Mouse (Mus musculus): ENCODE data around the gene Pde4c. TPM values are rescaled to one million over a fixed set of nuclear protein-coding genes. Genes with fewer than 3 reads are reported as not detected.

Gene Pde4c
- polyA plus RNA-seq, 1 experiment from 2014 or later, result 0.23 TPM

DNA sequence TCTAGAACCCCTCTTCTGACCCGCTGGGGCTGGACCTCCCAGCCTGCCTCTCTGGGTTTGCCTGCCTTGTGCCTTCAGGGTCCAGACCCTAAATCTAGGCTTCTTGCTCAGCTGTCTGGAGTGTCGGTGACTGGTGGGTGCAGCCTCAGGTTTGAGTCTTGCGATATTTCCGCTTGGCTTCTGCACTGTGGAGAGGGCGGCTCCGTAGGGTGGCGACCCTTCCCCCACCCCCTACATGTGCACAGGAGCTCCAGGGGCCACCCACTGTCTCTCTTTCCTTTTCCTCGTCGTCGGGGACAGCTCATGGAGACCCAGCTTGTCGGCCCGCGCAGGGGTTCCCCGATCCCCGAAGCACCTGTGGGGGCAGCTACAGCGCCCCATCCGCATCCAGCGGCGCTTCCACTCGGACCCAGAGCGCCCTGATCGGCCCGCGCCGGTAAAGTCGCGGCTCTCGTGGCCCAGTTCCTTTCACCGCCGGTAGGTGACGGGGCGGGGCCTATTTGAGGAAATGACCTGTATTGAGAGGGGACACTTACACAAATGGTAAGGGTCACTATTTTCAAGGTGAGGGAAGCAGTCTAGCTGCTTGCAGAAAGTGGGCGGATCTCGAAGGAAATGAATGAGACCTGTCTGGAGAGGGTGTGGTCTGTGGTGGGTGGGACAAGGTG, 6.4 kb downstream of the Pde4c start:
- peaks cover 6% of the 10 kb centered on the region for H3K4me1 ChIP-seq (replicated peaks)
- ATAC-seq (ENCODE audit: low FRiP score), result peak; percentile 30; the same call in 1 of the 2 replicates
- H3K36me3 ChIP-seq, result no peaks in the 10 kb centered on the region
- peak overlapping the region; percentile 47 for H3K4me2 ChIP-seq
- H3K9ac ChIP-seq, result peak overlapping the region; percentile 43; the same call in 1 of the 2 replicates
- no peak overlapping the region for H3K27ac ChIP-seq
- H3K27me3 ChIP-seq, result peaks cover 78% of the 10 kb centered on the region
- 7% methylated on average over 34 of the region's 34 CpGs for WGBS
- H3K9me3 ChIP-seq, result no peaks in the 10 kb centered on the region
- peak overlapping the region; percentile 26 for H3K4me3 ChIP-seq

DNA sequence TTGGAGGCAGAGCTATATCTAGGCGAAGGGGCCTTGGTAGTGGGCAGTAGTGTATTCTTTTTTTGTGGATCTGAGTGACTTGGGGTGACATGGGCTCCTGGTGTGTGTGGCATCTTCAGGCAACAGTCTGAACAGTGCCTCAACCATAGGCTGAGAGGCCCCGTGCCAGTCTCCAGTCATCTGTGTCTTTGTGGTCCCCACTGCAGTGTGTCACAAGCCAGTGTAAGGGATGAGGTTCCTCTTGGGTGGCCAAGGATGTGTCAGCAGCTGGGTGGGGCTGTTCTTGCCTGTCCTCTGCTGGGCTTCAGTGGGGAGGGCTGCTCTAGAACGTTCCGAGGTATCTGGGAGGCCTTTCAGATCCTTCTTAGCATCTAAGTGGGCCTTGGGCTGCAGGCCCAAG, 7.4 kb downstream of the Pde4c start:
- peaks cover 77% of the 10 kb centered on the region for H3K27me3 ChIP-seq
- no peak overlapping the region for H3K9ac ChIP-seq

DNA sequence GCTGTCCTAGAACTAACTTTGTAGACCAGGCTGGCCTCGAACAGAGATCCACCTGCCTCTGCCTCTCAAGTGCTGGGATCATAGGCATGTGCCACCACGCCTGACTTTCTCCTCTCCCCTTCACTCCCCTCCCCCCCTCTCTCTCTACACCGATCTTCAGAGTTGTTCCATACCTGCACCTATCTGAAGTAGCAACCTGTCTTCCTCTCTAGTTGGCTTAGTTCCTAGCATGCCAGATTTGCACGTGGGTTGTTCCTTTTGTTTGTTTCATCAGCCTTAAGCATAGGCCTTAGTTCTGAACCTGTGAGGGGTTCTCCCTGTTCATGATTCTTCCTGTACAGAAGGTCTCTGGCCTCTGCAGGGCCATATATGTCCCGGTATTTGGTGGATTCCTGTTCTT, 14.2 kb downstream of the Pde4c start:
- H3K9ac ChIP-seq, result no peak overlapping the region
- no peaks in the 10 kb centered on the region for H3K36me3 ChIP-seq
- no peak overlapping the region for H3K27ac ChIP-seq
- ATAC-seq (ENCODE audit: low FRiP score), result no peak
- 72% methylated on average over 5 of the region's 5 CpGs for WGBS
- no peak overlapping the region for H3K4me2 ChIP-seq
- peaks cover 46% of the 10 kb centered on the region for H3K27me3 ChIP-seq
- H3K9me3 ChIP-seq, result no peaks in the 10 kb centered on the region
- H3K4me3 ChIP-seq, result no peak overlapping the region
- H3K4me1 ChIP-seq (replicated peaks), result peaks cover under 1% of the 10 kb centered on the region; the same call in 1 of the 2 replicates

More for the DNA sequence above, 7.4 kb downstream of the Pde4c start:
- Histone ChIP-seq H3K36me3 (no peaks in the 10 kb centered on the region), H3K27ac (no peak overlapping the region), H3K9me3 (no peaks in the 10 kb centered on the region), H3K4me3 (no peak overlapping the region), H3K4me2 (no peak overlapping the region), H3K4me1 (replicated peaks) (peaks cover 6% of the 10 kb centered on the region)
- 95% methylated on average over 4 of the region's 4 CpGs for WGBS
- no peak for ATAC-seq (ENCODE audit: low FRiP score)

DNA sequence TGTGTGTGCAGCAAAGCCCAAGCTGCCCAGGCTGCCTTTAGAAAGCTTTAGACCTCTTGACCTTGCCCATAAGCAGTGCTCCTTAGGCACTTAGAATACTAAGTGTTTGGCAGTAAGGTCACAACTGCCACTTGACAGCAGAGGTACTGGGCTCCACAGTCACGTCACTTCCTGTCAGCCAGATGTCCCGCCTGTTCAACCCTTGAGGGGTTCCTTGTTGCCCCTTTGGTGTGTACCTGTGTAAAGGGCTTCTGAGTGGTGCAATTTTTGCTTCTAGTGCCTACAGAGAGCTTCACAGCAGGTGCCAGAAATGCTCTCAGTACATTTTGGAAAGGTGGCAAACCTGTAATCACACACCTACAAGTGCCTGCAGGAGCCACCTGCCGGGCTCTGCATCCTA, 14.7 kb downstream of the Pde4c start:
- Histone ChIP-seq H3K4me1 (replicated peaks) (peaks cover 5% of the 10 kb centered on the region), H3K9ac (no peak overlapping the region), H3K36me3 (no peaks in the 10 kb centered on the region), H3K4me3 (no peak overlapping the region), H3K9me3 (no peaks in the 10 kb centered on the region), H3K4me2 (no peak overlapping the region), H3K27ac (no peak overlapping the region), H3K27me3 (peaks cover 46% of the 10 kb centered on the region)
- 61% methylated on average over 3 of the region's 3 CpGs for WGBS
- ATAC-seq (ENCODE audit: low FRiP score), result no peak

DNA sequence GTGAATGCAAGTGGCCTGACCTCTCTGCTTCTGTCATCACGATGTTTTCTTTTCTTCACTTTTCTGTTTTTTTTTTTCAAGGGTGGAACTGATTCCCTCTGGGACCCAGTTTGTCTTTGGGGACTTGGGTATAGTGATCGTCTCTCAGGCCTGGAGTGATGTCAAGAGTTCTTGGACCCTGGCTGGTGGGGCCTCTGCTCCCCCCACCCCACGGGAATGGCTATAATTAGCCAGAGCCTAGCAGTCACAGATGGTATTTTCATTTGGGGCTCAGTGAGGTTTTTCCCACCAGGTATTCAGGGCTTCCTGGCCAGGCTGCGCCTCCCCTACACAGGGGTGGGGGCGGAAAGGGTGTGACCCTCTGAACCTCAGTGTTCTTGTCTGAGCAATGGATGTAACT, 18.1 kb downstream of the Pde4c start:
- Histone ChIP-seq H3K4me3 (no peak overlapping the region), H3K36me3 (no peaks in the 10 kb centered on the region), H3K4me1 (replicated peaks) (peaks cover 17% of the 10 kb centered on the region), H3K4me2 (no peak overlapping the region), H3K27me3 (peaks cover 73% of the 10 kb centered on the region), H3K27ac (no peak overlapping the region), H3K9me3 (no peaks in the 10 kb centered on the region), H3K9ac (no peak overlapping the region)
- ATAC-seq (ENCODE audit: low FRiP score), result no peak
- 64% methylated on average over 5 of the region's 5 CpGs for WGBS

DNA sequence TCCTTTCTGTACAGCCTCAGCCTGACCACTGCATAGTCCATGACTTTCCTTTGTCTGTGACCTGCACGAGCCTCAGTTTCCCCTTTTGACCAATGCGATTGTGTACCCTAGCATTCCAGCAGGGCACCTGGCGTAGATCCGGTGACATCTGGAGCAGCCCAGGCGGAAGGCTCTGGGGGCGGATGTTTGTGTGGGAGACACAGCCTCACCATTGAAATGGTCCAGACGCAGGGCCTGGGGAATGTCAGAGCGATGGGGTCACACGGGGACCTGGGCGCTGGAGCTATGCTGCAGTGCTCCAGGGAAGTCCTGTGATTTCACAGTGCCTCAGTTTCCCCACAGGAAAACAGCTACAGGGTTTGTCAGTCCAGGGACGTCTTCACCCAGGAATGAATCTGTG, 18.7 kb downstream of the Pde4c start:
- Histone ChIP-seq H3K27me3 (peaks cover 78% of the 10 kb centered on the region), H3K27ac (no peak overlapping the region), H3K9me3 (no peaks in the 10 kb centered on the region), H3K9ac (no peak overlapping the region), H3K4me2 (no peak overlapping the region), H3K36me3 (no peaks in the 10 kb centered on the region), H3K4me1 (replicated peaks) (peaks cover 17% of the 10 kb centered on the region), H3K4me3 (no peak overlapping the region)
- WGBS, result 70% methylated on average over 11 of the region's 11 CpGs
- ATAC-seq (ENCODE audit: low FRiP score), result no peak

DNA sequence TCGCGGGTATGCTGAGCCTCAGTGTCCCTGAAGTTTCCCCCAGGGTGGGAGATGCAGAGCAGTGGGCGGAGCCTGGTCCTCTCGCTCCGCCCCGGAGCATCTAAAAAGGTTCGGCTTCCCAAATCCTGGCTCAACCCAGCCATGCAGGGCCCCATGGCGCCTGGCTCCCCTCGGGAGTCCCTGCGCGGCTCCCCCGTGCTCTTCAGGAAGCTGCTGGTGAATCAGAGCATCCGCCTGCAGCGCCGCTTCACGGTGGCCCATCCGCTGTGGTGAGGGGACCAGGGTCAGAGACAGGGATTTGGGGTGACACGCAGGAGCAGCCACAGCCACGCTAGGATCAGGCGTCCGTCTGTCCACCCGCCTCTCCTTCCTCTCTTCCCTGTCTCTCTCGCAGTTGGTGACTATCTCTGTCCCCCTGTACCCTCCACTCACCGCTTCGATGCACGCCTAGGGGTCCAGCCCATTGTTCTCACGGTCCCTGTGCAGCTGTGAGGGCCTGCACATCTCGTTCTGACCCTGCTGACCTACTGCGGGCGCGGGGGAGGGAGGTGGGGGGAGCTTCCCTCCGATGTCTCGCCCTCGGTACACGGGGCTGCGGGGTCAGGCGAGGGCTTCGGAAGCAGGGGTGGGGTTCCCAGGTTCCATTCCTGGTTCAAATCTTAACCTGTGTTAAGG, 19.6 kb downstream of the Pde4c start:
- WGBS, result 3% methylated on average over 38 of the region's 38 CpGs
- peaks cover 17% of the 10 kb centered on the region for H3K4me1 ChIP-seq (replicated peaks)
- peak overlapping the region; percentile 34 for H3K4me3 ChIP-seq
- H3K9ac ChIP-seq, result peak overlapping the region; percentile 65
- no peaks in the 10 kb centered on the region for H3K9me3 ChIP-seq
- H3K4me2 ChIP-seq, result peak overlapping the region; percentile 52
- no peak overlapping the region for H3K27ac ChIP-seq
- peaks cover 85% of the 10 kb centered on the region for H3K27me3 ChIP-seq
- H3K36me3 ChIP-seq, result no peaks in the 10 kb centered on the region
- ATAC-seq (ENCODE audit: low FRiP score), result no peak

DNA sequence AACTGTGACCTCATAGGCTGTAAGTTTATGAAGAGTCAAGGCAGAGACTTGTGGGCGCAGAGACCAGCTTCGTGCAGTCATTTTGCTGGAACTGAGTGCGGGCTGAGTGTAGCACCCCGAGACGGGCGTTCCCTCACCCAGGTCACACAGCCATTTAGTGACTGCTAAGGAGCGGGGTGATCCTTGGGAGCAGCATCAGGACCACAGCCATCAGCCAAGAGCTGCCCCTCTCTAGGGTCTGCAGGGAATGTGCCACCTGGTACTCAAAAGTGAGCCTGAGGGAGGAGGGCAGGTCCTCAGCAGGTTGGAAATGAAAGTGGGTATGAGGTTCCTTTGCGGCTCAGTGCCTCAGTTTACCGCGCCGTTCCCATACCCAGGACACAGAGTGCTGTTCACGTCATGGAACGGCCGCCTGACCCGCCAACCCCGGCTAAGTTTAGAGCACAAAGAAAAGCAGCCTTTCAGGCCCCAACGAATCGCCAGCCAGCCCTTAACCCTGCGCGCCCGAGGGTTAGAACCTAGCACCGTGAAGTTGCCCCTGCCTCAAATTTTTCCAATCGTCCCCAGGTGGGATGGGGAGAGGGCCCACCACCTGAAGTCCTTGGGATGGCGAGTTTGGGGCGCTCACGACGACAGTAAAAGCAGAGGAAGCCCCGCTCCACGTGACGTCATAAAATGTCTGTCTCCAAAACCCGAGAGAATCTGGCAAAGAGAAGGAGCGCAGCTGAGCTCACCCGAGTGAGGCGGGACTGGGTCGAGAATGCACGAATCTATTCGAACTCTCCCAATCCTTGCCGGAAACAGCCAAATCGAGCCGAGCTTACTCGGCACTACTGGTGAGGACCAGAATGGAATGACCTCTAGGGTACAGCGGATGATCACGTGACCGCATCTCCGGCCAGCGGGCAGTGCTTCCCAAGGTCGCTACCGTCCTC, 20.4 kb downstream of the Pde4c start:
- peak overlapping the region; percentile 52 for H3K4me2 ChIP-seq
- no peaks in the 10 kb centered on the region for H3K9me3 ChIP-seq
- peak overlapping the region; percentile 34 for H3K4me3 ChIP-seq
- WGBS, result 3% methylated on average over 48 of the region's 48 CpGs
- no peaks in the 10 kb centered on the region for H3K36me3 ChIP-seq
- H3K27me3 ChIP-seq, result peaks cover 89% of the 10 kb centered on the region
- ATAC-seq (ENCODE audit: low FRiP score), result peak; percentile 30; the same call in 1 of the 2 replicates
- no peak overlapping the region for H3K27ac ChIP-seq
- H3K9ac ChIP-seq, result peak overlapping the region; percentile 65
- H3K4me1 ChIP-seq (replicated peaks), result peaks cover 17% of the 10 kb centered on the region

DNA sequence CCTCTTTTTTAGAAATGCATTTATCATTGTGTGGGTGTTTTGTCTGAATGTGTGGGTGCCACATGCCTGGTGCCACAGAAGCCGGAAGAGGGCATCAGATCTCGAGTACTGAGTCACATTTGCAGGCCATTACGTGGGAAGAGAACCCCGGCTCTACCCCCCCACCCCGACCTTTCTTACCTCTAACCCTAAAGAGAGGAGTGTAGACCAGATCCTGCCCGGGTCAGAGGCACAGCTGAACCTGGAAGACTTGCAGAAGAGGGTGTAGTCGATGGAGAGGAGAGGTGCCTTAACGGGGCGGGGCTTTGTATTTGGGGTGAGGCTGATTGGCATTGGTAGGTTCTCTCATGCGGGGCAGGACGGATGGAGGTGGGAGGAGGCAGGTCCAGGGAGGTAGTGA, 21.3 kb downstream of the Pde4c start:
- Histone ChIP-seq H3K27ac (no peak overlapping the region), H3K36me3 (no peaks in the 10 kb centered on the region), H3K27me3 (peaks cover 98% of the 10 kb centered on the region), H3K4me3 (no peak overlapping the region), H3K4me1 (replicated peaks) (peaks cover 17% of the 10 kb centered on the region), H3K9ac (no peak overlapping the region), H3K9me3 (no peaks in the 10 kb centered on the region), H3K4me2 (no peak overlapping the region)
- no peak for ATAC-seq (ENCODE audit: low FRiP score)
- WGBS, result 58% methylated on average over 11 of the region's 11 CpGs

DNA sequence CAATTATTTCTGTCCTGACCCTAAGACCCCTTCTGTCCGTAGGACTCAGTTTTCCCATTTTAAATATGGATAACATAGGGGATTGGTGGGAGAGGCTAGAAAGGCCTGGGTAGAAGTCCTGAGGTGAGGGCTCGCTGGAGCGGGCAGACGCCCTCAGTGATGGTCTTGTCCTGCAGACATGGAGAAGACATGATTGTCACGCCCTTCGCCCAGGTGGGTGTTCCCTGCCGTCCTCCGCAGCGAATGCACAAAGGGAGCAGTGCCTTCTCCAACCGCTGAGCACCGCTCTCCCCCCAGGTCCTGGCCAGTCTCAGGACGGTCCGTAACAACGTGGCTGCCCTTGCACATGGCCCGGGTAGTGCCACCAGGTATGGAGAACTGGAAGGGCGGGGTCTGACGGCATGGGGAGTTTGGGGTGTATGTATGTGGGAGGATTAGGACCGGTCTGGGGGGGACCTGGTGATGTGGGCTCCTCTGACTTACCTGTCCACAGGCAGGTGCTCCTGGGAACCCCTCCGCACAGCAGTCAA, 22.2 kb downstream of the Pde4c start:
- H3K9ac ChIP-seq, result no peak overlapping the region
- WGBS, result 63% methylated on average over 19 of the region's 19 CpGs
- no peaks in the 10 kb centered on the region for H3K36me3 ChIP-seq
- no peak for ATAC-seq (ENCODE audit: low FRiP score)
- no peak overlapping the region for H3K27ac ChIP-seq
- no peak overlapping the region for H3K4me2 ChIP-seq
- no peaks in the 10 kb centered on the region for H3K9me3 ChIP-seq
- H3K4me1 ChIP-seq (replicated peaks), result peaks cover 17% of the 10 kb centered on the region
- peaks cover 91% of the 10 kb centered on the region for H3K27me3 ChIP-seq
- H3K4me3 ChIP-seq, result no peak overlapping the region

DNA sequence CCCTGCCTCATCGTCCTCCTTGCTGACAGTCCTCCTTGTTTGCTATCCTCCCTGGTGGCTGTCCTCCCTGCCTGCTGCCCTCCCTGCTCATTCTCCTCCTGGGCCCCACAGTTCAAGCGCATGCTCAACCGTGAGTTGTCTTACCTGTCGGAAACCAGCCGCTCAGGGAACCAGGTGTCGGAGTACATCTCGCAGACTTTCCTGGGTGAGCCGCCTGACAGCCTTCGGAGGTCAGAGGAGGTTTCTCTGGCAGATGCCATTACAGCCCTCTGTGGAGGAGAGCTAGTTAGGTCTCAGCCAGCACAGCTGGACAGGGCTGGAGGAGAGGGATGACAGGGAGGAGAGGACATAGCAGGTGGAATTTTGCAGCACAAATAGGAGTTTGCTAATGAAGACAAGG, 23.2 kb downstream of the Pde4c start:
- H3K27ac ChIP-seq, result no peak overlapping the region
- H3K9me3 ChIP-seq, result no peaks in the 10 kb centered on the region
- H3K4me3 ChIP-seq, result no peak overlapping the region
- peaks cover 17% of the 10 kb centered on the region for H3K4me1 ChIP-seq (replicated peaks)
- H3K9ac ChIP-seq, result peak overlapping the region; percentile 35
- WGBS, result 73% methylated on average over 9 of the region's 9 CpGs
- H3K4me2 ChIP-seq, result no peak overlapping the region
- H3K27me3 ChIP-seq, result peaks cover 82% of the 10 kb centered on the region
- H3K36me3 ChIP-seq, result no peaks in the 10 kb centered on the region
- no peak for ATAC-seq (ENCODE audit: low FRiP score)
